Mouse (Mus musculus) urinary bladder, postnatal 36 days (tissue): ENCODE data around the gene Gas7.
A peak's percentile ranks its signal among the peaks of the same experiment; 100 is the strongest.

Source experiments
- DNase-seq, 2 experiments: peaks; one replicate each; pipeline ENCODE4 v3.0.0; 2022; ENCODE audit warnings: low spot score in 2 of 2, mixed read lengths in 1 of 2

Gas7 gene

GRCm38 (mm10) chr11:67570947-67571346 is 115.7 kb downstream of the Gas7 start:
- DNase-seq = peak in 1 of 2 experiments; percentile 45

- no peak for DNase-seq
Measured at GRCm38 (mm10) chr11:67574344-67574743, 119.1 kb downstream of the Gas7 start.

DNA sequence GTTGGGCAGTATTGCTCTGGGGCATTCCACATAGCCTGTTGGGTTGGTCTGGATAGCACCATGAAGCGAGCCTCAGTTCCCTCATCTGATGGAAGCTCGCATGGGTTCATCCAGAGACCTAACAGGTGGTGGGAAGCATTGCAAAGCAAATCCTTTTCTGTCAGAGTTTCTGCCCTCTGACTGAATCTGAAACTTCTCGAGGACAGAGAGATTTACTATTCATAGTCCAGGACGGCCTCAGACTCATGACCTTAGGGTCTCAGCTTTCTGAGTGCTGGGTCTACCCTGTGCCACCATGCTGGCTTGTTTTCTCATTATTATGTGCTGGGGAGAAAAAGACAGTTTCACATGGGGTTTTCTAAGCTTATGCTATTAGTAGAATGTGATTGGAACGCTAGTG is 122.2 kb downstream of the Gas7 start:
- DNase-seq = no peak

DNA sequence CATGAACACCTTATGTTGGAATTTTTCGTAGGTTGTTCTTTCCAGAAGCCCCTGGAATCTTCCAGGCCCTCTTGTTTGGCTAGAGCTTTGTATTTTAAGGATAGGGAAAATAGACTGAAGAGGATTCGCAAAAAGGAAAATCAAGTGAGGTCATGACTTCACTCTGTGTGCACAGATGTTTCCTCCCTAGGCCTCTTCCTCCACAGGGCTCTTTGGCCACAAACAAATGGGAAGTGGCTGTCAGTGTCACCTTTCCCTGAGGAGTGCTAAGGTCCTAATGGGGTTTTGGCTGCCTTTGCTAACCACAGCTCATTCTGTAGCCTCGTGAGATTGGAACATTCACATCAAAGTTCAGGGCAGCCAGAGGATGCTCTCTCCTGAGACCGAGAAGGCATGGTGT is 122.8 kb downstream of the Gas7 start:
- no peak for DNase-seq

DNA sequence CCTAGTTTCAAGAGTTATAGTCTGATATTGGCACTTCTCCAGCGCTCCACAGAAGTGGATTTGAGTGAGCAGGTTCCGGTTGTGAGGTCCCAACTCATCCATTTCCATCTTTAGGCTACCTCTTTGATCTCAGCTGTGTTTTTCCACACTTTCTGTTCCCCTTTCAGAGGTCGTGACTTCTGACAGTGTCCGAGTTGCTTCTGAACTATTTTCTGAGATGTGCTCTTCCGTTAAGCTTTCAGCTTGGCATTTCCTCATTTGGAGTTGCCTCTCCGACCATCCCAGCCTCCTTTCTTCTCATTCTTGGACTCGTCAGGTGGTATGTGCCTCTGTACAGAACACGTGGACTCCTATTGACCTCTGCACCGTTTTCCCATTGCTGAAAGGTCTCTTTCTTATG is 123.9 kb downstream of the Gas7 start:
- no peak for DNase-seq

- peak in 1 of 2 experiments; percentile 62 for DNase-seq
Measured at GRCm38 (mm10) chr11:67581549-67581948, 126.3 kb downstream of the Gas7 start.

- no peak for DNase-seq
Measured at GRCm38 (mm10) chr11:67582570-67582969, 127.3 kb downstream of the Gas7 start.

GRCm38 (mm10) chr11:67585016-67585415 is 129.8 kb downstream of the Gas7 start:
- DNase-seq = no peak

DNA sequence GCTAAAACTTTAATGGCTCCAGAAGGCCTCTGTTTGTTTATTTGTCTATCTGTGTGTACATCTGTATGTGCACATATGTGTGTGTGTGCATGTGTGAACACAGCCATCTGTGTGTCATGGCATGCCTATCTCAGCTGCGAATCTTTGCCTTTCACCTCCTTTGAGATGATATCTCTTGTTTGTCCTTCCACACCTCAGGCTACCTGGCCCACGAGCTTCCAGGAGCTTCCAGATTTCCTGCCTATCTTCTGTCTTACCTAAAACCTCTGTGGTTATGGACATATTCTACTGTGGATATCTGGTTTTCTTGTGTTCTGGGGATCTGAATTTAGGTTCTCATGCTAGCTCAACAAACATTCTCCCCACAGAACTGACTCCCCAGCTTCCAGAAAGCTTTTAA is 130.4 kb downstream of the Gas7 start:
- no peak for DNase-seq

DNA sequence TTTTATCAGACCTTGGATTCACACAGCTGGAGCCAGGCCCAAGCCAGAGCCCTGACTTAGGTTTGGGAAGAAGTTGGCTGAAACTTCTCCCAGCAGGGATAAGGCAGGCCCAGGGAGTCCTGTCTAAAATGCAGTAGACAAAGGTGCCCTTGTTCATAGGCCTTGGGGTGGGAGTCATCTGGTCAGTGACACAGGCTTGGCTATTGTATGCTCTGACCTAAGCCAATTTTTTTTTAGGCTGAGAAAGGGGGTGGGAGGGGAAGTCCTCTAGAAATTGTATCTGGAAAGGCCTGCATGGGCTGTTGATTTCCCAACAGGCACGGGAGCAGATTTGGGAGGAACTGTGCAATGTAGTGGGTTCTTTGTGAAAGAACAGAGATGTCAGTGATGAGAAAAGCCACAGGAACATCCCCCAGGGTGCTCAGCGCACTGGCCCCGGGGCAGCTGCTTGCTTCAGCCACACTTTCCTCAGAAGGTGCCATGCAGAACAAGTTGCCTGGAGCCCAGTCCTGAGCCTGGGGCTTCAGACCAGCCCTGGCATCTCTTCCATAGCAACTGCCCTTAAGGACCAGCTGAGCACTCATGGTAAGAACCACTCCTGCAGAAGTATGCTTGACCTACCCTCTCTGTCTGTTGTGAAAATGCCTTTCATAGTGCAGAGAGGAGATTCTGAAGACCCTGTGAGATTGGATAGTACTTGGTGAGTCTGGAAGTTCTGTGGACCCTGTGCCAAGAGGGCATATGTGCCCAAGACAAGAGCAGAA is 131.2 kb downstream of the Gas7 start:
- peak; percentile 29 to 60 for DNase-seq

DNA sequence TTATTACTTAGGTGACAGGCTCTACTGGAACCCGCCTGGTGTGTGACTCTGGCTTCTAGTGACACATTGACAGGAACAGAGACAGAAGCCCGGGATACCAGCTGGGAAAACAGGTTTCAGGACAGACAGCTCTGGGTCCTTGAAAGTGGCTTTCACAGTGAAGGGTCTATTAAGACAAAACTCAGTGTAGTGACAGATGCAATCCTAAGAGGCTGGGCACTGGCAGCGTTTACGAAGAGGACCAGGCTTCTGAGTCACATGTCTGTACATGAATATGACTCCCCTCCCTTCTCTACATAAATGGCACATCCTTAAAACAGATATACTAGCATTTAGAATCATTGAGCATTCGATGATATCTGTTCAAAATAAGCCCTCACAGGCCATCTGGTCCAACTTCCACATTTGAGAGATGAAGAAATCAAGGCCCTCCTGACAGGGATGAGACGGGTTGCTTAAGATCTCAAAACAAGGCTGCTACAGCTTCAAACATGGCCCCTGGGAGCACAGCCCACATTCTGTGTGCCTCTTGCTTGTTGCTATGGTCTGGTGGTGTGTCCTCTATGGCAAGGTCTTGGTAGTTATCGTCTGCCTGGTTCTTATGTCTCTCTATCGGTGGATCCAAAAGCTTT is 133.1 kb downstream of the Gas7 start:
- no peak for DNase-seq

- DNase-seq = peak in 1 of 2 experiments; percentile 43
Measured at GRCm38 (mm10) chr11:67588828-67589314, 133.6 kb downstream of the Gas7 start.

DNA sequence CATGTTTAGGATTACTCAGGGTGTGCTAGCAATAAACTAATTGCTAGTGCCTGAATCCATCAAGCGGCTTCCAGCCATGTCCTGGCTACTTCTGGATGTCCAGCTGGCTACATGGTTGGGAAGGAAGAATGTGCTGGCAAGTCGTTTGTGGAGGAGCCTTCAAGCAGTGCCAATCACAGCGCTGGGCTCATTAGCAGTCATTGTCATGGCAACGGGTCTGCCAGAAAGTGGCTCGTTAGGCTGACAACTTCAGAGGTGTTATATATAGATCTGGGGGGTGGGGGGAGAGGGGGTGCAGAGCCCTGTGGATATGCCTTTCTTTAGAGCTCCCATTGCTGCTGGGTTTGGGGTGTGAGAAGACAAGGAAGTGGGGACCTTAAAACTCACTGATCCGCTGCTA is 141.0 kb downstream of the Gas7 start:
- DNase-seq = no peak

DNA sequence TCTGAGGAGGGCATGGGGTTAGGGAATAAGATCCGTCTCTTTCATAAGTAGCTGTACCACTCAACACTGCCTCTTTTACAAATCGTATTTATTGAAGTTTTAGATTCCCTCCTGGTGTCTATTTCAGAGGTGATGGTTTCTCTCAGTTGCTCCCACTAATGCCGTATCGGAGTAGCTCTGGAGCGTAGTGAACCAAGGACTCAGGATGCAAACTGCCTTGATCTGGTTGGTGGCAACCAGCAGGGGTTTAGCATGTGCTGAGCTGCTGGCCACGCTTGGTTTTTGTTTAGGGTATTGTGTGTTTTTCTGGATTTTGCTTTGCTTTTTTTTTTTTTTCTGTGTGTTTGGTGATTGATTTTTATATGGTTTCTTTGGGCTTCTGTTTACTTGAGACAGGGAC is 141.6 kb downstream of the Gas7 start:
- no peak for DNase-seq

- DNase-seq = no peak
Measured at GRCm38 (mm10) chr11:67597388-67597787, 142.2 kb downstream of the Gas7 start.

- DNase-seq = no peak
Measured at GRCm38 (mm10) chr11:67599141-67599540, 143.9 kb downstream of the Gas7 start.

GRCm38 (mm10) chr11:67600710-67601430 is 145.6 kb downstream of the Gas7 start:
- no peak for DNase-seq

DNA sequence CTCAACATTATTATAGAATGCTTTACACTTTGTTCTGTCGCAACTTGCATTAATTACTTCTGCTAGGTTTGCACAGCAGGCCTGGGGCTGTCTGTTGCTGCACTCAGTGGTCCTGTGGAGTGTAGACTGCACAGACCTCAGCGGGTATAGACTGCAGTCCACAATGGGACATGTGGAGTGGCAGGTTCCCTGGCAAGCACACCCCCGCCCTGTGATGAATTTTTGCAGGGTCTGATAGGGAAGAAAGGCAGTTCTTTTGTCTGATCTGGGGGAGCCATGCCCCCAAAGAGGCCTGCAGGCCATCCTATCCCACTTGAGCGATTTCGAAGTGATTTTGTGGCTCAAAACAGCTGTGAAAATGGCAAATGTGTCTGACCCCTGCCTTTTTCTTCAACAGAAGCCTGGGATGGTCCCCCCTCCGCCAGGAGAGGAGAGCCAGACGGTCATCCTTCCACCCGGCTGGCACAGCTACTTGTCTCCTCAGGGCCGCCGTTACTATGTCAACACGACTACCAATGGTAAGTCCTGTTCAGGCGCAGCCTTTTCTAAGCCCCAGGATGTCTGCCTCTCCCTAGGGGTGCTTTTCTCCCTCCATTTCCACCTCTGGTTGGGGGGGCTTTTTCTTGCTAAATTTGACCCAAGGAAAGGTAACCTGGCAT is 147.6 kb downstream of the Gas7 start:
- DNase-seq = no peak

DNA sequence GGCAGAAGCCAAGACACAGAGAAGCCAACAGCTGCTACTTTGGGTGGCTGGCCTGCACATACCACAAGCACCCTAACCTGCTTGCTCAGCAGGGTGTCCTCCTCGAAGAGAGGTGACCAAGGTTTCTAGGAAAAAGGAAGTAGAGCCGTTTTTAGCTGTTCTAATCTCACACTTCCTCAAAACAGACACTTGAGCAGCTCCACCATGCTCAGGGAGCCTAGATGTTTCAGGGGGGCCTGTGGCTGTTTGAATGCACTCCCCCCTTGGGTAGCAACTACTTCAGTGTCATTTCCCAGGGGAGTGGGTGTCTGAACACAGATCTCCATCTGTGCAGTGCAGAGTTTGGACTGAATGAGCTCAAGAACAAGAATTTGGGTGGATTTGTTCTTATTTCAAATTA is 149.2 kb downstream of the Gas7 start:
- no peak for DNase-seq

- no peak for DNase-seq
Measured at GRCm38 (mm10) chr11:67608114-67608683, 153.0 kb downstream of the Gas7 start.

DNA sequence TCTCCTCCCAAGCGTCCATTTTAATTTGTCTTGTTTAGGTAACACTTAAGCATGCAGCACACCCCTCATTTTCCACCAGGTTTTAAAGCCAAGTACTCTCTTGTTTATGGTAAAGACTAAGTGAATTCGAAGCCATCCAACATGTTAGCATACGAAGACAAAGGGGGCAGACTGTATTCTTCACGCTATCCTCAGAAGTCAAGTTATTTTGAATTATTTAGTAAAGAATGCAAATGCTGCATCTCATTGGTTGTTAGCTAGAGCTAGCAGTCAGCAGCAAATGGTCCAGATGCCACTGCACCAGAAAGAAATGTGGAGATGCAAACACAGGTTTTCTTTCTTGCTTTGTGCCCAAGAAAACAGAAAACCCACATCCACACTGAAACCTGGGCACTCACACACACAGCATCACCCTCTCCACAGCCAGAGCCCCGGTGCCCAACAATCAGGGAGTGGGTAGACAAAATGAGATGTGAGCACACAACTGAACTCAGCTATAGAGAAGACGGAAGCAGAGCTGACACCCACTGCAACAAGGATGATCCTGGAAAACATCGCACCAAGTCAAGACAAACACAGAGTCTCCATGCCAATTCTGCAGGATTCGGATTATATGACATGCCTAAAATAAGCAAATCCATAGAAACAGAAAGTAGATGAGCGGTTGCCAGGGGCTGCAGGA is 157.1 kb downstream of the Gas7 start:
- no peak for DNase-seq
